Mouse (Mus musculus) 3T3-L1 (cell line): ENCODE measurements at regions not wholly inside any gene's neighbourhood (a gene's known extent, or its start where the extent isn't known, plus 50 kb on each side); places are given as distances from the start of the nearest gene placed in this dataset.

ENCODE experiments used
- DNase-seq: peaks from one replicate; pipeline ENCODE4 v3.0.0-alpha.2; 2015; ENCODE audit warnings: low read depth, low spot score

DNA sequence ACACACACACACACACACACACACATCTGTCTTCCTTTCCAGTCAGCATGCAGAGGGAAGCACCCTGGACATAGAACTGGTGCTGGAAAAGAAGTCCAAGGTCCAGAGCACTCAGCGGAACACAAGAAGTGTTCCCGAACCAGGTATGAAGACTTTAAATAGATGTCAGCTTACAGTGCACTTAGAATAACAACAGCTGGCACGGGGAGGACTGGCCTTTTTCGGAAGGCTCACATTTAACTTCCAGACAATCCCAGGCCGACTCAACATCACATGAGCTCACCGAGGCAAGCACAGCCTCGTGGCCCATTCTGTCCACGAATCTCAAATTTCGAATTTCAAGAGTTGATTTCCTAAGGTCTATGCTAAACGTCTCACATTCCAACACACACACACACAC lies 70.9 kb upstream of the Slc25a33 start:
- DNase-seq, result no peak

DNA sequence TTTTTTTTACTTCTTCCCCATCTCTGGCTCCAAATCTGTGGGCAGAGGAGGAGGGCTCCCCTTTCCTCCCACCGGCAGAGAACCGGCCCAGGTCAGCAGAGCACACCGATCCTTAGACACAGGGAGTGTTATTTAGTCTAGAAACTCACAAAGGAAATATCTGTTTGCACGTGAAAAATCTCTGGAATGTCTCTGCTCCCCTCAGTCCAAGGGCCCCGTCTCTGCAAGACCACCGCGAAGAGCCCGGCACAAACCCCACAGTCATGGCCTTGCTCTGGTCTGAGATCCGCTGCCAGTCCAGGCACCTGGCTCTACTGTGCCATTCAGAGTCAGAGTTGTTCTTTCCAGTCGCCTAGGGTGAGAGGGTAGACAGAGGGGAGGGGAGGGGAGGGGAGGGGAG lies 69.7 kb upstream of the Slc25a33 start:
- no peak for DNase-seq

DNA sequence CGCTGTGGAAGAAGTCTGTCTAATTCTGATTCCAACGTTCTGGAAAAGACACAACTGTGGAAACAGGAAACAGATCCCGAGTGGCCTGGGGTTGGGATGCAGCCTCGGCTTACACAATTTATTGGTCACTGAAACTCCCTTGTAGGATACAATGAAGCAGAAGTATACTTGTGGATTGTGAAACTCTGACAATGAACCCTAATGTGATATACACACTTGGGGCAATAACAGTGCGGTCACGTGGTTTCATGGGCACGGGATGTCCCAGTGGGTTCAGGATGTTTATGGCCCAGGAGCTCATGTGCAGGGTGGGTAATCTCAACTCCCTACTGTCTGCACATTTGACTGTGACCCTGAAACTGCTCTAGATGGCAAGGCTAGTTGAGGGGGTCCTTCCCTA lies 68.8 kb upstream of the Slc25a33 start:
- DNase-seq, result no peak

DNA sequence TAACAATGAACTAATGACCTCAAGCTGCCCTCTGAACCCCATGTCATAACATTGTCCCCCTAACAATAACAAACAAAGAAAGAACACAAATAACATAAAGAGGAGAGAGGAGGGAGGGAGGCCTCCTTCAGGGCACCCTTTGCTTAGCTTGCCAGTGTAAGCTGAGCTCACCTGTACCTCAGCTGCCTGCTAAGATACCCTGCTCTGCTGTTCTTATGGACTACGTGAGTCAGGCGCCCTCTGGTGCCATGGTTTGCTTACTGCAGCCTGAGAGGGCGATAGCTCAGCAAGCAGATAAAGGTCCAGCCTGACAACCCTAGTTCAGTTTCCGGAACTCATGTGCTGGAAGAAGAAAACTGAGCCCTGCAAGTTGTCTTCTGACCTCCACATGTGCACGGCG lies 67.8 kb upstream of the Slc25a33 start:
- DNase-seq, result peak; percentile 49

DNA sequence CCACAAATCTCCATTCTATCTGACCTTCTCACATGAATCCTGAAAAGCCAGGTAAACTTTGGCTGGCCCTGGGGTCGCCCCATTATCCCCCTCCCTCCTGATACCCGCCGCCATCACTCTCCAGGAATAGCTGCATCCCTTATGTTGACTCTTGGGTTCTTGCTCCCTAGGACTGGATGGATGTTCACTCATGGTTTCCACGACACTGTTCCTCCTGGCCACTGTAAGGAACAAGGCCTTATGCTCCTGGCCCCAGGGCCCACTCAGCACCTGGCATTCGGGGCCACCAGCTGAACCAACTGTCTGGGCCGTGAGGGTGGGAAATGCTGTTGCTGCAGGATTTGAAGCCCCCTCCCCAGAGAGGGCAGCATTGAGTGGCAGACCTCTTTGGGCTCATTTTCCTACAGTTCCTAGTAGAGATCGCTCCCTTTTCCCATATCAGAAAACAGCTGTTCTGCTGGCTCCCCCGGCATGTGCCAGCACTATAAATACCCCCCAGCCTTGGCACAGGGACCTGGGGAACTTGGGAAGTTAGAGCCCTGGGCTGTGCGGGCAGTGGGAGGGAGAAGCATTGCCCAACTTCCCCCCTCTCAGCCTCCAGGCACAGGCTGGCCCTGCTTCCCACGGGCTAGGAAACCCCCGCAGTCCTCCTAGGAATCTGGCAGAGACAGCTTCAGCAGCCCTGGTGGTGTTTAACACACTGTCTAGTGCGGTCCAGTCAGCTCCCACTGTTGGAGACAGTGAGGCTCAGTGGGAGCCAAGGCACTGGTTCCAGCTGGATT lies 66.6 kb upstream of the Slc25a33 start:
- DNase-seq, result no peak

DNA sequence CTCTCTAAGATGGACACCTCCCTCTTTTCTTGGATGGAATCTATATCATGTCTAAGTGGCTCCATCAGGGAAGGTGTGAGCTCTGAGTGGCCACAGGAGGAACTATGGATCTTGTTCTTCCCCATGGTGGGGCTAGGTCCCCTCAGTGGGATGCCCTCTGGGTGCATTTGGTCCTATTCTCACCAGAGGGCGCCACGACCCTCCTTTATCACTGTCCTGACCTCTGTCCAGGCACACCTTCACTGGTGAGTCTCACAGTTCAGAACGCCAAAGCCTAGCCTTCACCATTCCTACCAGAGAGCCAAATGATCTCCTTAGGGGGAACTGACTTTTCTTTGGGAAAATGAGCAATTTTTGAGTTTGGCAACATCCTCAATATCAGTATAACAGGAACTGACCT lies 64.6 kb upstream of the Slc25a33 start:
- peak; percentile 10 for DNase-seq

DNA sequence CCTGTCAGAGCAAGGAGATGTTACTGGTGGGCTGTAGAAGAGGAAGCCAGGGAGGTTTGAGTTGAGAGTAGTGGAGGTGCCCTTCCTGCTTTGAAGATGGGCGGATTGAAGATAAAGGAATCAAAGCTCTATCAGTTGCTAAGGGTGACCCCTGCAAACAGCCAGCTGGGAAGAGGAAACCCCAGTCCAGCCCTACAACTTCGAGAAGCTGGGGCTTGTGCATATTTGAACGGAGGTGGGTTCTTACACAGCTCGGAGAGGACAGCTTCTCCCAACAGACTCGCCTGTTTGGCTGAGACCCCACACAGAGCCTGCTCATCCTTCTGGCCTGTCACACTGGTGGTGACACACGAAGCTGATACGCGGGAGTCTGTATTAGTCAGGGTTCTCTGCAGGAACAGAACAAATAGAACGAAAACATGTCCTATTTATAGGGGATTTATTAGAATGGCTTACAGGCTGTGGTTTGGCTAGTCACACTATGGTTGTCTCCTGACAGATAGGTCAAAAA lies 60.6 kb upstream of the Slc25a33 start:
- DNase-seq, result no peak

DNA sequence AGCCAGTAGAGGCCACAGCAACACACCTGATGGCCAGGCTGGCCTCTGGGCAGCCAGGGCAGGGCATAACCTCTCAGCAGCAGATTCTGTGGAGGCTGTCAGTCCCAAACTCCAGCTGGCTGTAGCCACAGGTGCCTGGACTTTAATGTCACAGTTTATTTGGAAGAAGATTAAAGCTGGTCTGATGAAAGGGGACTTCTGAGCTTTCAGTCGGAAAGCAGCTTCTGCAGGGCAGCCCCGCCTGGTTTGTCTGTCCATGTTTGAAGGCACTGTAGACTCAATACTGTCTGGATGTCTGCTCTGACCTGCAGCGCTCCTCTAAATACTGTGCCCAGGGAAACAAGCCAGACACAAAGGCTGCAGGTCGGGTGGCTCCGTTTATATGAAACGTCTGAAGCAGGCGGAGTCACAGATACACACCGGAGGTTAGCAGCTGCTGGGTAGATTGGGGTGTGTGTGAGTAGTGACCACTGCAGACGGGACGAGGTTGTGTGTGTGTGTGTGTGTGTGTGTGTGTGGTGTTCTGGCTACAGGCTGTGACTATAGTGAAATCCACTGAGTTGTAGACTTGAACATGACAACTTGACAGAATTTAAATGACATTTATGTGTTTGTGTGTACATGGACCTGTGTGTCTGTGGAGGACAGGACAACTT lies 58.5 kb upstream of the Slc25a33 start:
- DNase-seq, result no peak

DNA sequence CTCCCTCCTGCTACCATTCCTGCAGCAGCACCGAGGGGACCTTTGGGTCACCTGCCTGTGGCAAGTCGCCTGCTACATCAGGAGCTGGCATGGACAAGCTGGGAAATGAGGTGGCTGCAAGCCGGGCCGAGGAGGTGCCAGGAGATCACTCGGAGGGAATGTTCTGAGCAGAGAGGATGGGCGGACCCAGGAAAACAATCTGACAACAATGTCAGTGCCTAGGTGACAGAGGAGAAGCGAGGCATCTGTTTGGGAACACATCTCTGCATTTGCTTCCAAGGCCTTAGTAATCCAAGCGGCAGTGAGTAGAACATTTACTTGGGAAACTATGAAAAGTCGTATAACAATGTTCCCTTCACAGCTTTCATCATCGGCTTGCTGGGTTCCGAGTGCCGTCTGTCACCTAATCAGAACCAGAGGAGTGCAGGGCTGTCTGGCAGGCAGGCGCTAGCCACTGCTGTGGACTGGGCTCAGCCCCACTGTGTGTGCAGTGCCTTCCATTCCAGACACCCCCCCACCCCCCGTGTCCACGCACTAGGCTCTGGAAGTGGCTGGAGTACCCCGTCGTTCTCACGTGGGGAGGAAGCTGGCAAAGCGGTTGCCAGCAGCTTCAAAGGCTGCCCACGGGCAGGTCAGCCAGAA lies 56.6 kb upstream of the Slc25a33 start:
- DNase-seq, result no peak

DNA sequence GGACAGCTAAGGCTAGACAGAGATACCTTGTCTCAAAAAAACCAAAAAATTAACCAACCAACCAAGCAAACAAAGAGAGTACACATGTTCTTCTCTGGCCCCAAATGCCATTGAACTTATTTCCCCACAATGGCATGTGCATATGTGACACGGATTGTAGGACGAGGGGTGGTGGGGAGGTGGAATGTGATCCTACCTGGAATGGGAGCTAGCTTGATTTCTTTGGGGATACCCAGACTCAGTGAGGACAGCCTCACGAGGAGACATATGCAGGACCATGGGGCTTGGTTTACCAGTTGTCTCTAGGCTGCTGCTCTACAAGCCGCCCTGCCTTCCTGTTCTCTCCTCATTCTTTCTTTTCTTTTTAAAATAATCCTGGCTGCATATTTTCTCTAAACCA lies 55.9 kb upstream of the Slc25a33 start:
- no peak for DNase-seq

DNA sequence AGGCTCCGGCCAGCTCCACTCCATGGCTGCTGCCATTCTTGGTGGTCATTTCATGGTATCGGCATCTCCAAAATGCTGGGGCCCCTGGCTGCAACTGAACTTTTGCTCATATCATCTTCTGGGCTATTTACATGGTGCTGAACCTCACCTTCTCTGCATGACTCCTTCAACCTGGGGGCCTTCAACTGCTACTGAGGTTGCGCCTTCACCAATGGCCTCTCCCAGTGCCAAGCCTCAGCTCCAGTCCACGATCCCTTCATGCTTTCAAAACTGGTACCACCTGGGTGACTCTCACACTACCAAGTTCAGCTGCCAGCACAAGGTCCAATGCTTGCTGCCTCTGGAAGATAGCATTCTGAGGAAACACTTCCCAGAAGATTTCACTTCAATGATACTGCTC lies 53.7 kb upstream of the Slc25a33 start:
- DNase-seq, result no peak
